Mouse (Mus musculus): ENCODE measurements at regions not wholly inside any gene's neighbourhood (a gene's known extent, or its start where the extent isn't known, plus 50 kb on each side); places are given as distances from the start of the nearest gene placed in this dataset.

DNA sequence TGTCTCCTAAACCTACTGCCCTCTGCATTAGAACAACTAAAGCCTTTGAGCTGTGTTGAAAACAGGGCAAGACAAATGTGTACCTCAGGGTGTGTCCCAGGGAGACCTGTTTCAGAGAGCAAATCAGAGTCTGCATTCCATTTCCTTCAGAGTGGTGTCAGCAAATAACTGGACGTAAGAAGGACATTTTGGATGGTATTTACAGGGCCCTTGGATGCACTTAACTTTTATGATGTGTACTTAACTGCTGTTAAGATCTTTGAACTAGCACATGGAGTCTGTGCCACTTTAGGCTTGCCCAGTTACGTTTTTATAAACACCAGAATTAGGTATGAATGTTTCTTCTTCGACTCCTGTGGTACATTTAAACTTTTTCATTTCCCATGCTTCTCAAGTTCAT lies 123.0 kb upstream of the Mmadhc start:
- no peak for TF ChIP-seq EP300 (IDR thresholded peaks at IDR 0.05; ENCODE audit: low read depth)
- TF ChIP-seq CTCF (IDR thresholded peaks at IDR 0.05; ENCODE audit: low read depth), result no peak

Measured in liver, postnatal 0 days (tissue).